Mouse (Mus musculus): Measurements from ENCODE around the gene Gm10057.
"Not testable (repeated sequence)": the region's sequence is repeated elsewhere in the genome, so short reads cannot be mapped to it uniquely, and the experiment has no call there.

- TF ChIP-seq CTCF (IDR thresholded peaks at IDR 0.05; ENCODE audit: borderline replicate concordance, control insufficient read depth, extremely low read depth, insufficient read depth, low read length, poor library complexity); POLR2A (IDR thresholded peaks at IDR 0.05; ENCODE audit: control insufficient read depth, extremely low read depth, insufficient read depth, low read length, poor library complexity): not testable (repeated sequence)
These were observed 21.1 kb downstream of the Gm10057 start, which contains the start of gene 4921511M17Rik for GRCm38 (mm10) chrX:154033727-154034126.

Measured in thymus, adult 2 months (tissue).